Comparison of ENCODE assay signal across 27 mouse cellular contexts in the genomic region with DNA sequence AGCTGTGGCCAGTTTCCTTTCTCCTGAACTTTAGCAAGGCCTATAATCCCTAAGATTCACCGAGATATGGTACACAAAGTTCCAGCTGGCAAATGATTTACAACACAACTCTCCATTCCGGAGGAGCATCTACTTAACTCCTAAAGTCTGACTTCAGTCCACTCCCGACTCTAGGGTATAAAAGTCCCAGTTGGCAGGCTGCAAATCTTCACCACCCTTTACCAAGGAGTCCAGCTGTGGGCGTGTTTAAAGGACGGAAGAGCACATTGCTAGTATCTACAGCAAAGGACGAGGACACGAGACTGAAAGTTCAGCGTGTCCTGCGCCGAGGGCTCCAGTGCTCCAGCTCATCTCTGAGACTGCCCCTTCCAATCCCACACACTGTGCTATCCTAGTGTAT. TPM values are rescaled to one million over a fixed set of nuclear protein-coding genes. Genes with fewer than 3 reads are reported as not detected.
DNase-seq lines count a peak whose midpoint lies in the region; ATAC-seq and TF ChIP-seq lines count a peak whose summit lies in the region.
"Had no signal": no experiment of that assay in that cellular context is flagged by ENCODE, and none has a peak within 500 bp of the region (broad histone marks: within the 10 kb centered on the region; RNA-seq: fewer than 3 reads in every experiment).

No protein-coding gene starts in this region.

- peak; percentile 12 for DNase-seq in kidney, adult 18-20 months
- no peak for DNase-seq in kidney, postnatal 10 days
- DNase-seq in kidney, adult 9 months = peak; percentile 6
- DNase-seq in kidney, postnatal 0 days (ENCODE audit: low spot score) = peak; percentile 57
- no peak for DNase-seq in thymus, postnatal 14 days
- no peak for DNase-seq in thymus, adult 2 months
- DNase-seq in left cerebral cortex, adult 2 months (ENCODE audit: extremely low spot score in 1 of 2, low spot score in 2 of 2) = no peak
- DNase-seq: adrenal gland, postnatal 10 days; adrenal gland, postnatal 36 days; B cell, adult 2 months; cerebellum, adult 18-20 months; cerebellum, adult 9-10 months; cerebellum, postnatal 14 days; gastrocnemius, postnatal 10 days; gastrocnemius, postnatal 36 days; heart, adult 2 months; heart, postnatal 10 days; heart, postnatal 4 days had no signal

- peak; percentile 57; the same call in 1 of the 2 replicates for ATAC-seq in kidney, postnatal 0 days (replicated peaks; ENCODE audit: low FRiP score, low read depth)
- ATAC-seq: forebrain, embryonic 13.5 days; forebrain, embryonic 16.5 days; Patski had no signal

- no peak for TF ChIP-seq CTCF in kidney, postnatal 0 days (IDR thresholded peaks at IDR 0.05; ENCODE audit: low read depth)
- no peak for TF ChIP-seq CTCF in thymus, adult 2 months (IDR thresholded peaks at IDR 0.05; ENCODE audit: borderline replicate concordance, control insufficient read depth, extremely low read depth, insufficient read depth, low read length, poor library complexity)
- TF ChIP-seq CTCF in left cerebral cortex, adult 2 months (IDR thresholded peaks at IDR 0.05) = no peak

- H3K27me3 ChIP-seq in kidney, postnatal 0 days (ENCODE audit: insufficient read depth, low read length) = no peaks in the 10 kb centered on the region
- H3K27me3 ChIP-seq in thymus, adult 2 months (ENCODE audit: control insufficient read depth, insufficient read depth, low read length) = no peaks in the 10 kb centered on the region
- H3K27me3 ChIP-seq: CH12.LX; forebrain, embryonic 13.5 days; heart, embryonic 12.5 days; heart, embryonic 15.5 days; Patski had no signal

- no peak for TF ChIP-seq POLR2A in thymus, adult 2 months (IDR thresholded peaks at IDR 0.05; ENCODE audit: control insufficient read depth, extremely low read depth, insufficient read depth, low read length, poor library complexity)

- no peak overlapping the region for H3K4me3 ChIP-seq in kidney, postnatal 0 days (replicated peaks; ENCODE audit: low read depth, low read length)
- no peak overlapping the region for H3K4me3 ChIP-seq in thymus, adult 2 months (ENCODE audit: control insufficient read depth, insufficient read depth, low read length)
- no peak overlapping the region for H3K4me3 ChIP-seq in left cerebral cortex, adult 2 months
- H3K4me3 ChIP-seq: forebrain, embryonic 10.5 days; forebrain, embryonic 13.5 days; heart, adult 2 months; heart, embryonic 12.5 days; heart, embryonic 15.5 days had no signal

- H3K9me3 ChIP-seq in kidney, postnatal 0 days (replicated peaks; ENCODE audit: low read length) = no peaks in the 10 kb centered on the region
- H3K9me3 ChIP-seq: forebrain, embryonic 10.5 days; forebrain, embryonic 13.5 days; G1E; heart, embryonic 12.5 days; heart, embryonic 15.5 days had no signal

- 51% methylated on average over 10 of the region's 10 CpGs for WGBS in kidney, postnatal 0 days
- 94% methylated on average over 10 of the region's 10 CpGs for WGBS in thymus, adult 2 months

- H3K36me3 ChIP-seq in kidney, postnatal 0 days (ENCODE audit: insufficient read depth, low read length) = no peaks in the 10 kb centered on the region
- H3K36me3 ChIP-seq in thymus, adult 2 months (ENCODE audit: control insufficient read depth, insufficient read depth, low read length) = no peaks in the 10 kb centered on the region
- H3K36me3 ChIP-seq: G1E; heart, embryonic 12.5 days; heart, embryonic 15.5 days had no signal

- intact Hi-C loops in left cerebral cortex, adult 2 months (cut with DNase I) = no loop called here

- H3K27ac ChIP-seq in kidney, postnatal 0 days = peak overlapping the region; percentile 20
- H3K27ac ChIP-seq in thymus, adult 2 months (ENCODE audit: control insufficient read depth, insufficient read depth, low read length) = no peak overlapping the region
- no peak overlapping the region for H3K27ac ChIP-seq in left cerebral cortex, adult 2 months
- H3K27ac ChIP-seq: forebrain, embryonic 10.5 days; forebrain, embryonic 13.5 days; heart, adult 2 months; heart, embryonic 15.5 days; hindbrain, embryonic 14.5 days had no signal

- H3K4me2 ChIP-seq in kidney, postnatal 0 days (ENCODE audit: low read length) = no peak overlapping the region
- H3K4me2 ChIP-seq: forebrain, embryonic 13.5 days; heart, embryonic 12.5 days; heart, embryonic 15.5 days; hindbrain, embryonic 14.5 days had no signal

- H3K9ac ChIP-seq in kidney, postnatal 0 days (ENCODE audit: low read depth, low read length) = no peak overlapping the region
- H3K9ac ChIP-seq: forebrain, embryonic 13.5 days; heart, embryonic 12.5 days; heart, embryonic 15.5 days; hindbrain, embryonic 14.5 days had no signal

- H3K4me1 ChIP-seq in kidney, postnatal 0 days (replicated peaks; ENCODE audit: insufficient read depth, low read length) = no peaks in the 10 kb centered on the region
- H3K4me1 ChIP-seq in thymus, adult 2 months (replicated peaks; ENCODE audit: control insufficient read depth, insufficient read depth, low read length) = no peaks in the 10 kb centered on the region
- H3K4me1 ChIP-seq: forebrain, embryonic 10.5 days had no signal

RNA-seq across cellular contexts. Expression of a gene that starts 54.1 kb away (rescaled TPM):
- polyA plus RNA-seq in kidney, postnatal 0 days (2015; fragmentation: Nextera tagmentation; extraction: Ambion mirVana) = 55.2 and 64.9 TPM in 2 replicates
- 183 and 201 TPM in 2 replicates for polyA plus RNA-seq in thymus, adult 2 months (2012; rRNA removed)
- 10 to 100 TPM; 12.6 to 15.9 TPM for total RNA-seq in left cerebral cortex, adult 2 months (2021)

Comparison
In these comparisons a context has a peak if more than half of its experiments do, and no peak if none do; other contexts are left out.
1. DNase-seq: peak in kidney, adult 18-20 months (single experiment), kidney, adult 9 months (single experiment) and kidney, postnatal 0 days (single experiment); none in kidney, postnatal 10 days (single experiment), thymus, postnatal 14 days (single experiment), thymus, adult 2 months (single experiment) and left cerebral cortex, adult 2 months (0 of 2).